Mouse (Mus musculus) embryo, embryonic 10.5 days (tissue): ENCODE results near the gene Ostf1.

Experiments used
- DNase-seq: peaks from one replicate; pipeline ENCODE4 v3.0.0-alpha.2; 2015; ENCODE audit warnings: low spot score

Gene Ostf1

DNA sequence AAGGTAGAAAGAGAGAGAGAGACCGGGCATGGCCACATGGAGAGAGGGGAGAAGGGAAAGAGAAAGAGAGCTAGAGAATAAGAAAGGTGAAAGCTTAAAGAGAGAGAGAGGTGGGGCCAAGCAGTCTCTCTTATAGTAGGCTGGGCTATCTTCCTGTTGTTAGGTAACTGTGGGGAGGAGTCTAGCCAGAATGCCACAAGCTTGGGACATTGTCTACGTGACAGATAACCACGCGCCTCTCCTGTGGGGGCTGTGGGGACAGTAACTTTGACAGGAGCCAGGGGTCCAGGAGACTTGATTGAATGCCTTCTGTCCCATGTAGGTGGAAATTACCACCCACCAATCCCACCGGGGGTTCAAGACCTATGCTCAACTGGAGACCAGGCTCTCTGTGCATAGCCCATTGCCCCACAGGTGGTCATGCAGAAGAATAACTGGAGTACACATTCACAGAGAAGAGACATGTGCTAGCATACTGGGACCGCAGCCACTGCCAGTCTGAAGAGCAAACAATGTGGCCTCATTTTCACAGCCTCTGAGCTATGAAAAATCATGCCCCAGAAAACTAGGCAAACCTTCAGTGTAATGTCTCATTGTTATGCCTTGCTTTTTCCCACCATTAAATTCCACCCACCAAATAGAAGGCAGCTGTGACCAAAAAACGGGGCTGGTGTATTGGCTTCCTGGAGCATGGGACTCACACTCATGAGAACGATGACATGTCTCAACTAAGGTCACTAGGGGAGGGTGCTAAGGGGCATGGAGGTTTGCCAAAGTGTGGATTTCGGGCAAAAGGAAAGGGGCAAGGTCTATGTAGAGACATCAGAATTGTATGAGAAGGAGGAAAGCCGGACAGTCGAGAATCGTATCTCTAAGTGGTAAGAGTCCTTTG is 63.4 kb downstream of the Ostf1 start:
- no peak for DNase-seq

DNA sequence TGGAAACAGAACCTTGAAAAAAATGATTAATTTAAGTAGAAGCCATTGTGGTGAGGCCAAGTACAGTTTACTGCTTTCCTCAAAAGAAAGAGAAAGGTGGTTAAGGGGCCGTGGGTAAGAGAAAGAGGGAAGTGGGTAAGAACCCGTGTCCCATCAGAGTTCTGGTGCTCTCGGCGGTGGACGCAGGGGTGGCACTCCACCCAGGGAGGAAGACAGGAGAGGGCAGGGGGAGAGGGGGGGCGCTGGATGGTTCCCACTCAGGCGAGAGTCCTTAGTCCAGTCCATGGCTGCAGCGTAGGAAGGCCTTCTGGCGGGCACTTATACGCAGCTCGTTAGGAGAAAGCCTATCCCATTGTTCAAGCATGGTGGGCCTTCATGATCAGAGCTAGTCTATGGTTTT is 64.1 kb downstream of the Ostf1 start:
- no peak for DNase-seq

DNA sequence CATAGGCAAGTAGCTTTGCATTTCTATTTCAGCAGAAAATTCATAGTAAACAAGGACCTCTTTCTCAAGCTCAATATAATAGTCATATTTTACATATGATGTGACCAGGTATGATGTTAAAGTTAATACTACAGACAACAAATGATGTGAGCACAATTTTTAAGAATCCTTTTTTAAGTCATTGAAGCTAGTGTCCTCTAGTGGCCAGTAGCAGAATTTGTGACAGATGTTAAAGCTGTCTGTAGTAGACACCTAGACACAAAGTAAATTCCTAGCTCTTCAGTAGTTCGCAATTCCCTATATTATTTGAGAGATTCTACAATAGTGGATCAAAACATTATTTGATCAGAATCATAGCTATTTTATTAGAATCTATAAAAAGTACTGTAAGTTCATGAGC is 73.9 kb downstream of the Ostf1 start:
- peak; percentile 44 for DNase-seq

DNA sequence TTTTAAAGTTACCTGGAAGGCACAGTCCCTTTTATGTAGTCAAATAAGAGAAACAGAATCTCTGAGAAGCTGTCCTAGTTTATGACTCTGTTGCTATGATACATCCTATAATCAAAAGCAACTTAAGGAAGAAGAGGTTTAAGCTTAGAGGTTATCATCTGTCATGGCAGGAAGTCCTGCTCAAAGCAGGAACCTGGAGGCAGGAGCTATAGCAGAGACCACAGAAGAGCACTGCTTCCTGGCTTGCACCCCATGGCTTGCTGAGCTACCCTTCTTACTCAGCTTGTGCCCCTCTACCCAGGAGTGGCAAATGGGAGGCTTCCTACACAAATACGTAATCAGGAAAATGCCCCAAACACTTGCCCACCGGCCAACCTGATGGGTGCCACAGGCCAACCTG is 76.0 kb downstream of the Ostf1 start:
- no peak for DNase-seq

DNA sequence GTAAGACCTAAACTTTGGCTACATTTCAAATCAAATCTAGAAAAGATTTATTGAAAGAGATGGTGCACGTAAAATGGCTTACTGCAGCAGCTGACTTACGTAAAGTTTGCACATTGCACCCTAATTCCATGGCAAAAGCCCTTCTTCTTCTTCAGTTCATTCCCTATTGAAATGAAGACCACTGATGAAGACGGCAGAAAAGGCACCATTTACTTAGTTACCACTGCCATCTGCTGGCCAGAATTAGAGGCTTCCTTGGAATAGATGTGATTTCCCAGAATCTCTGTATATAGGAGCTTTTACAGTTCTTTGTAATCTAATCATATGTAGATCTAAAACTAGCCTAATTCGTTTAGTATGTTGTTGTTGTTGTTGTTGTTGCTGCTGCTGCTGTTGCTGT is 83.0 kb downstream of the Ostf1 start:
- DNase-seq: peak; percentile 86
